Mouse (Mus musculus) intestine, embryonic 14.5 days (tissue): ENCODE data around the gene Bicdl2. TPM values are rescaled to one million over a fixed set of nuclear protein-coding genes. Genes with fewer than 3 reads are reported as not detected.
A peak's percentile ranks its signal among the peaks of the same experiment; 100 is the strongest.

ENCODE experiments used
- ATAC-seq: fragments of 200-750 bp; cut with Nextera tagmentation; replicated peaks from 2 replicates; pipeline ENCODE4 v1.8.0; 2017; ENCODE audit warnings: low read depth, moderate number of reproducible peaks, moderate TSS enrichment, moderate library complexity; ENCODE audit not compliant: low FRiP score, low TSS enrichment
- DNase-seq: peaks from one replicate; pipeline ENCODE4 v3.0.0-alpha.2; 2018; ENCODE audit warnings: low spot score
- H3K27ac ChIP-seq: fragments of 300-500 bp; sonication (generic); 2 replicates; pipeline ENCODE4 v1.5.1; 2014; ENCODE audit warnings: low read depth, mild to moderate bottlenecking, control low read depth
- H3K27me3 ChIP-seq: fragments of 300-500 bp; sonication (generic); replicated peaks from 2 replicates; pipeline ENCODE4 v1.6.1; 2014; ENCODE audit warnings: low read length, control low read depth; ENCODE audit not compliant: control insufficient read depth, insufficient read depth
- H3K36me3 ChIP-seq: fragments of 300-500 bp; sonication (generic); 2 replicates; pipeline ENCODE4 v1.6.1; 2014; ENCODE audit warnings: low read length, control low read depth; ENCODE audit not compliant: control insufficient read depth, insufficient read depth
- H3K4me1 ChIP-seq: fragments of 300-500 bp; sonication (generic); replicated peaks from 2 replicates; pipeline ENCODE4 v1.6.1; 2014; ENCODE audit warnings: low read length, control low read depth, mixed read lengths; ENCODE audit not compliant: control insufficient read depth, insufficient read depth
- H3K4me2 ChIP-seq: fragments of 300-500 bp; sonication (generic); 2 replicates; pipeline ENCODE4 v1.6.1; 2014; ENCODE audit warnings: low read length
- H3K4me3 ChIP-seq: fragments of 300-500 bp; sonication (generic); 2 replicates; pipeline ENCODE4 v1.5.1; 2014; ENCODE audit warnings: low read depth, low read length, control low read depth, mixed read lengths
- H3K9ac ChIP-seq: fragments of 300-500 bp; sonication (generic); 2 replicates; pipeline ENCODE4 v1.6.1; 2014; ENCODE audit warnings: mild to moderate bottlenecking, low read length
- H3K9me3 ChIP-seq: fragments of 300-500 bp; sonication (generic); 2 replicates; pipeline ENCODE4 v1.6.1; 2016; ENCODE audit warnings: low read length, control low read depth; ENCODE audit not compliant: control insufficient read depth
- WGBS: fragments of 180-500 bp; shearing (Covaris S2); extraction: QIAGEN DNeasy Blood & Tissue Kit; methylation state at CpG from one replicate; pipeline ENCODE4 v1.1.7; 2014; 5-methylcytosine and 5-hydroxymethylcytosine counted together
- polyA plus RNA-seq: library from polyadenylated mRNA; unstranded; fragments of >200 nt; fragmentation: Nextera tagmentation; extraction: Ambion mirVana; gene quantifications from 2 replicates; pipeline ENCODE4 v1.2.1, GENCODE M21; 2014

Gene Bicdl2
- polyA plus RNA-seq, 1 experiment from 2014 or later = 2.1 TPM

- Histone ChIP-seq H3K36me3 (no peaks in the 10 kb centered on the region), H3K27ac (no peak overlapping the region), H3K9me3 (no peaks in the 10 kb centered on the region), H3K4me2 (no peak overlapping the region), H3K4me3 (no peak overlapping the region), H3K27me3 (0 out of 2 replicates have a peak, but pooled peaks cover 3% of the 10 kb centered on the region), H3K4me1 (no peaks in the 10 kb centered on the region), H3K9ac (no peak overlapping the region)
- 74% methylated on average over 6 of the region's 6 CpGs for WGBS
- ATAC-seq (no peak), DNase-seq (no peak)
Observed at GRCm38 (mm10) chr17:23651363-23651762, 8.9 kb upstream of the Bicdl2 start.

DNA sequence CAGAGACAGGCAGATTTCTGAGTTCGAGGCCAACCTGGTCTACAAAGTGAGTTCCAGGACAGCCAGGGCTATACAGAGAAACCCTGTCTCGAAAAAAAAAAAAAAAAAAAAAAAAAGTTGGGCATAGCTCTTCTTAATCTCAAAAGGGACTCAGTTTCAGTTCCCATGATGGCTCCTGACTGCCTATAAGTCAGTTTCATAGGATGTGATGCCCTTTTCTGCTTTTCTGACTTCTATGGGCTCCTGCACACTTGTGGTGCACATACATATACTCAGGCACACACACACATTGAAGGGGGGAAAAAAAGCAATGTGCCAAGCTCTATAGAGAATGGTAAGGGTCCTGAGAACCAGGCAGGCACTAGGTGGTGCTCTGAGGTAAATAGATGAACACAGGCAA, 7.0 kb upstream of the Bicdl2 start:
- DNase-seq = no peak
- Histone ChIP-seq H3K9me3 (no peaks in the 10 kb centered on the region), H3K27me3 (no peaks in the 10 kb centered on the region), H3K4me2 (no peak overlapping the region), H3K27ac (no peak overlapping the region), H3K36me3 (no peaks in the 10 kb centered on the region), H3K9ac (no peak overlapping the region), H3K4me1 (no peaks in the 10 kb centered on the region), H3K4me3 (no peak overlapping the region)
- WGBS = 80% methylated on average over 1 of the region's 2 CpGs
- no peak for ATAC-seq

DNA sequence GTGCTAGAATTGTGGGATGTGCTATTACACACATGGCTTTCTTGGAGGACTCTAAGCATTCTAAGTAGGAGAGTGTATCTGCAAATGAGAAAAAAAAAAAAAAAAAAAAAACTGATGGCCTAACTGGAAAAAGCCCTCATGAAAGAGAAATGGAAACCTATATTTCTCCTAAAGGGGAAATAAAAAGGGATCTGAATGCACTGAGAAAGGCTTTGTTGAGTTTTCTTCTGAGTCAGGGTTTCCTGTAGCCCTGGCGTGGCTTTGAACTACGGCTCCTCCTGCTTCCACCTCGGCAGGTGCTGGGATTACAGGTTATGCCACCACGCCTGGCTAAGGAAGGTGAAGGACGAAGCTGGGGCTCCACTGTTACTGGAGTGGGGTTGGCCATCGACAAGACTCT, 6.3 kb upstream of the Bicdl2 start:
- H3K9ac ChIP-seq = no peak overlapping the region
- H3K27ac ChIP-seq = no peak overlapping the region
- no peak for DNase-seq
- no peaks in the 10 kb centered on the region for H3K27me3 ChIP-seq
- no peaks in the 10 kb centered on the region for H3K4me1 ChIP-seq
- 53% methylated on average over 6 of the region's 6 CpGs for WGBS
- H3K4me2 ChIP-seq = no peak overlapping the region
- no peak for ATAC-seq
- H3K4me3 ChIP-seq = no peak overlapping the region
- no peaks in the 10 kb centered on the region for H3K9me3 ChIP-seq
- no peaks in the 10 kb centered on the region for H3K36me3 ChIP-seq

DNA sequence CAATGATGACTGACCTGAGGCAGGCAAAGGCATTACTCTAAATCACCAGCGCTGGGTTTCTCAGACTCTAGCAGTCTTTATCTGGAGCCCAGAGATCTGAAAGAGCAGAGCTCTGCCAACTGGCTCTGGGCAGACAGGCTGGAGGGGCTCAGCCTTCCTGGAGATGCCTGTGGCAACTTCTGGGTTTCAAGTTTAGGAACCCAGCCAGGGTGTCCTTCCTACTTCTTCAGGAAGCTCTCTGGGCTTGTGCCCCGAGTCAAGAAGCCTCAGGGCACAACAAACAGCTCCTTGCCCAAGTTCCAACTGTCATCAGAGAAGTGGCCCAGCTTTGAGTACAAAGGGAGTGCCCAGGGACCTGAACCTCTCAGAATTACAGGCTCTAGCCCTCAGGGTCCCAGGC, 5.9 kb upstream of the Bicdl2 start:
- Histone ChIP-seq H3K4me1 (no peaks in the 10 kb centered on the region), H3K4me3 (no peak overlapping the region), H3K27me3 (peaks cover 2% of the 10 kb centered on the region; the same call in 1 of the 2 replicates), H3K36me3 (no peaks in the 10 kb centered on the region), H3K27ac (no peak overlapping the region), H3K9me3 (no peaks in the 10 kb centered on the region), H3K9ac (no peak overlapping the region), H3K4me2 (no peak overlapping the region)
- ATAC-seq (no peak), DNase-seq (no peak)
- WGBS = 72% methylated on average over 2 of the region's 2 CpGs

DNA sequence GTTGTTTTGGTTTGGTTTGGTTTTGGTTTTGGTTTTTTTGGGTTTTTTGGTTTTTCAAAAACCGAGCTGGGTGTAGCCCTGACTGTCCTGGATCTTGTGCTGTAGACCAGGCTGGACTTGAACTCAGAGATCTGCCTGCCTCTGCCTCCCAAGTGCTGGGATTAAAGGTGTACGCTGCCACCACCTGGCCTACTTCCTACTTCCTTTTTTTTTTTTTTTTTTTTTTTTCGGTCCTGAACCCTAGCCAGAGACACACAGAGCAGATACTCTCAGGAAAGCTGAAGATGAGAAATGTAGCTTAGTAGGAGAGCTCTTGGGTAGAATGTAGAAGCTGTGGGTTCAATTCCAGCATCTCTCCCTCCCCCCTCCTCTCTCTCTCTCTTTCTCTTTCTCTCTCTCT, 1.9 kb upstream of the Bicdl2 start:
- 88% methylated on average over 3 of the region's 3 CpGs for WGBS
- Histone ChIP-seq H3K9me3 (no peaks in the 10 kb centered on the region), H3K36me3 (no peaks in the 10 kb centered on the region), H3K27me3 (peaks cover 33% of the 10 kb centered on the region), H3K27ac (no peak overlapping the region), H3K4me2 (no peak overlapping the region), H3K4me3 (no peak overlapping the region), H3K9ac (no peak overlapping the region), H3K4me1 (no peaks in the 10 kb centered on the region)
- ATAC-seq = no peak
- no peak for DNase-seq

- ATAC-seq (peak; percentile 12; the same call in 1 of the 2 replicates), DNase-seq (no peak)
- H3K9me3 ChIP-seq = no peaks in the 10 kb centered on the region
- H3K4me1 ChIP-seq = no peaks in the 10 kb centered on the region; the same call in 1 of the 2 replicates
- peak overlapping the region; percentile 27; the same call in 1 of the 2 replicates for H3K4me3 ChIP-seq
- no peaks in the 10 kb centered on the region for H3K36me3 ChIP-seq
- no peak overlapping the region for H3K9ac ChIP-seq
- peaks cover 33% of the 10 kb centered on the region for H3K27me3 ChIP-seq
- H3K27ac ChIP-seq = no peak overlapping the region
- 1% methylated on average over 14 of the region's 14 CpGs for WGBS
- peak overlapping the region; percentile 41 for H3K4me2 ChIP-seq
Observed at GRCm38 (mm10) chr17:23660876-23661200, 532 bp downstream of the Bicdl2 start.

GRCm38 (mm10) chr17:23661526-23661925, 1.2 kb downstream of the Bicdl2 start:
- Histone ChIP-seq H3K36me3 (peaks cover 5% of the 10 kb centered on the region), H3K27me3 (peaks cover 33% of the 10 kb centered on the region), H3K4me3 (no peak overlapping the region), H3K27ac (no peak overlapping the region), H3K9me3 (no peaks in the 10 kb centered on the region), H3K4me1 (no peaks in the 10 kb centered on the region; the same call in 1 of the 2 replicates), H3K9ac (no peak overlapping the region), H3K4me2 (no peak overlapping the region)
- ATAC-seq = no peak
- WGBS = 3% methylated on average over 9 of the region's 9 CpGs
- DNase-seq = no peak

GRCm38 (mm10) chr17:23664556-23665021, 4.3 kb downstream of the Bicdl2 start:
- peaks cover 29% of the 10 kb centered on the region for H3K27me3 ChIP-seq
- H3K36me3 ChIP-seq = peaks cover 35% of the 10 kb centered on the region
- DNase-seq (peak; percentile 66), ATAC-seq (peak; percentile 57)
- no peak overlapping the region for H3K4me3 ChIP-seq
- no peaks in the 10 kb centered on the region; the same call in 1 of the 2 replicates for H3K4me1 ChIP-seq
- H3K27ac ChIP-seq = no peak overlapping the region
- no peak overlapping the region for H3K4me2 ChIP-seq
- H3K9me3 ChIP-seq = no peaks in the 10 kb centered on the region
- 13% methylated on average over 5 of the region's 5 CpGs for WGBS
- no peak overlapping the region for H3K9ac ChIP-seq

GRCm38 (mm10) chr17:23665511-23665910, 5.2 kb downstream of the Bicdl2 start:
- Histone ChIP-seq H3K9ac (no peak overlapping the region), H3K9me3 (no peaks in the 10 kb centered on the region), H3K36me3 (peaks cover 43% of the 10 kb centered on the region), H3K4me2 (no peak overlapping the region), H3K4me1 (no peaks in the 10 kb centered on the region; the same call in 1 of the 2 replicates), H3K27me3 (peaks cover 20% of the 10 kb centered on the region), H3K4me3 (no peak overlapping the region), H3K27ac (no peak overlapping the region)
- DNase-seq (no peak), ATAC-seq (no peak)
- 80% methylated on average over 14 of the region's 14 CpGs for WGBS
